Mouse (Mus musculus): Measurements from ENCODE around the gene Galk1. TPM values are rescaled to one million over a fixed set of nuclear protein-coding genes. Genes with fewer than 3 reads are reported as not detected.
"Not testable (repeated sequence)": the region's sequence is repeated elsewhere in the genome, so short reads cannot be mapped to it uniquely, and the experiment has no call there.

Gene Galk1
- polyA plus RNA-seq, 1 experiment from 2014 or later: 65.9 TPM

DNA sequence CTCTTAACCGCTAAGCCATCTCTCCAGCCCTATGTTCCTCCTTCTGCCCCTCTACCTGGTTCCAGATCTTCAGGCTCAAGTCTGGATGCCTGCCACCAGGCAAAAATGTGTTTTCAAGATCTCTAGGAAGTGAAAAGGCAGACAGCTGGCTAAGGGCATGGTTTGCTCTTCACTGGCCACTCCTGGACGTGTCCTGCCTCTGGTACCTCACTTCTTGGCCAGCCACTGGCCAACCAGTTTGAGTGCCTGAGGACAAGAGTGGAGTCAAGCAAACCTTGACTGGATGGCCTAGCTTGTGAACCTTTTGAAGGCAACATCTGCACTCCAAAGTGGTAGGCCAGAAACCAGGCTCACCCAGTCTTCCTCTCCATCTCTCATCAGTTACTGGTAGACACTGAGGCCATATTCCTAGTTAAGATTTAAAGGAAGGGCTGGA is 7.5 kb upstream of the Galk1 start:
- Histone ChIP-seq H3K36me3 (peaks cover 17% of the 10 kb centered on the region), H3K27ac (replicated peaks) (0 out of 2 replicates have a peak overlapping the region, but pooled peaks have one; percentile 33), H3K27me3 (replicated peaks) (no peaks in the 10 kb centered on the region), H3K4me3 (replicated peaks) (no peak overlapping the region), H3K9me3 (replicated peaks) (no peaks in the 10 kb centered on the region), H3K4me1 (peaks cover 15% of the 10 kb centered on the region), H3K4me2 (no peak overlapping the region), H3K9ac (replicated peaks) (no peak overlapping the region)
- WGBS: 83% methylated on average over 2 of the region's 2 CpGs
- ATAC-seq (ENCODE audit: low FRiP score): no peak

DNA sequence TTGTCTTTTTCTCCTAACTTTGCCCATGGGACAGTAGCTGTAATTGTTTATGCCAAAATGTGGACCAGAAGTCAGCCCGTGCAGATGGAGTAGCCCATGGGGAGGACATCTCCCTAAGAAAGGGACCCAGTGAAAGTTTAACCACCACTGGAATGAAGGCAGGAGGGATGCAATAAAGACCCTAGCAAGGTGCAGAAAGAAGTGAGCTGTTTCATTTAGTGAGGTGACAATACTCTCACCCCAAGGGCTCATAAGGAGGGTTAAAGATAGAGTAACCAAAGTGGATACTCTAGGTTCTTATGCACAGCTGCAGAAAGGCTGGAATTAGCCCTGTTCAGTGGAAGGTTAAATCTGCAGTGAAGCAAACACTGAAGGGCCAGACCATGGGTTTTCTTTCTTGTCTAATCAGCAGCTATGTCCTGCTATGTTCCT is 6.9 kb upstream of the Galk1 start:
- Histone ChIP-seq H3K27me3 (replicated peaks) (no peaks in the 10 kb centered on the region), H3K36me3 (peaks cover 17% of the 10 kb centered on the region), H3K27ac (replicated peaks) (no peak overlapping the region), H3K9ac (replicated peaks) (no peak overlapping the region), H3K4me2 (no peak overlapping the region), H3K4me3 (replicated peaks) (no peak overlapping the region), H3K9me3 (replicated peaks) (no peaks in the 10 kb centered on the region), H3K4me1 (peaks cover 15% of the 10 kb centered on the region)
- WGBS: 27% methylated on average over 1 of the region's 1 CpGs
- ATAC-seq (ENCODE audit: low FRiP score): no peak

GRCm38 (mm10) chr11:116018867-116019266 is 6.3 kb upstream of the Galk1 start:
- not testable (repeated sequence) for H3K27me3 ChIP-seq (replicated peaks); H3K9ac ChIP-seq (replicated peaks); H3K27ac ChIP-seq (replicated peaks); H3K4me3 ChIP-seq (replicated peaks); H3K4me2 ChIP-seq; ATAC-seq (ENCODE audit: low FRiP score); H3K9me3 ChIP-seq (replicated peaks)
- Histone ChIP-seq H3K4me1 (peaks cover 15% of the 10 kb centered on the region), H3K36me3 (peaks cover 17% of the 10 kb centered on the region)
- 92% methylated on average over 4 of the region's 4 CpGs for WGBS

DNA sequence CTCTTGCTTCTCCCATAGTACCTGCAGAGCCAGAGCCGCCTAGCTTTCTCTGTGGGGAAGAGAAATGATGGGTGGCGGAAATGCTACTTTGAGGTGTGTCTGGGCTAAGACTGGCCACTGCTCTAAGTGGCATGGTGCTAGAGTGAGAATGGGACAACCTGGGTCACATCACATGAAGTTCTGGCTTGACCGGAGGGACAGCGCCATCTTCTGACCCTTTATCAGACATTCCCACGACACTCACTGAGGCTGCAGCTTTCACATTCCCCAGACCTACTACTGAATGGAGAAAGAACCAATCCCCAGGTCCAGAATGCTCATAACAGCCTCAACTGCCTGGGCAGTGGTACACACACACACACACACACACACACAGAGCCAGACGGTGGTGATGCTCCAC is 5.6 kb upstream of the Galk1 start:
- no peak overlapping the region for H3K9ac ChIP-seq (replicated peaks)
- no peak overlapping the region for H3K4me3 ChIP-seq (replicated peaks)
- ATAC-seq (ENCODE audit: low FRiP score): no peak
- no peak overlapping the region for H3K4me2 ChIP-seq
- no peaks in the 10 kb centered on the region for H3K27me3 ChIP-seq (replicated peaks)
- peaks cover 16% of the 10 kb centered on the region for H3K4me1 ChIP-seq
- H3K36me3 ChIP-seq: peaks cover 17% of the 10 kb centered on the region
- H3K9me3 ChIP-seq (replicated peaks): no peaks in the 10 kb centered on the region
- 28% methylated on average over 6 of the region's 6 CpGs for WGBS
- H3K27ac ChIP-seq (replicated peaks): no peak overlapping the region

DNA sequence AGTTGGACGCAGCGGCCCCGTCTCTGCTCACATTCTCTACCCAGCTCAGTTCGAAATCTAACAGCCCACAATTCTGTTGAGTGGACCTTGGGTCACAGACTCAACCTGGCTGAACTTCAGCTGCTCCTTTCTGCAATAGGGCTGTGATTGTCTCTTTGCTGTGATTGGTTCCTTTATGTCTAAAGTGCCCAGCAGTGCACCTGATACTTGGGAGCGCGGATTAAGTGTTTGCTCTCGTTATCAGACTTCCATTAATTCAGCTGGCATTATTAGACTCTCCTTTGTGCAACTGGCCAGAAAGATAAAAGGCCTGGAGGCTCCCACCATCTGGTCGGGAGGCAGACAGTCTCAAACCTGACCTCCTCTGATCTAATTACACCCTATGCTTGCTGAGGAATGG is 2.3 kb upstream of the Galk1 start:
- Histone ChIP-seq H3K9me3 (replicated peaks) (no peaks in the 10 kb centered on the region), H3K4me3 (replicated peaks) (no peak overlapping the region), H3K9ac (replicated peaks) (0 out of 2 replicates have a peak overlapping the region, but pooled peaks have one; percentile 11), H3K27ac (replicated peaks) (no peak overlapping the region), H3K27me3 (replicated peaks) (no peaks in the 10 kb centered on the region), H3K36me3 (peaks cover under 1% of the 10 kb centered on the region; the same call in 1 of the 2 replicates), H3K4me1 (peaks cover 25% of the 10 kb centered on the region), H3K4me2 (no peak overlapping the region)
- 64% methylated on average over 8 of the region's 8 CpGs for WGBS
- no peak for ATAC-seq (ENCODE audit: low FRiP score)

DNA sequence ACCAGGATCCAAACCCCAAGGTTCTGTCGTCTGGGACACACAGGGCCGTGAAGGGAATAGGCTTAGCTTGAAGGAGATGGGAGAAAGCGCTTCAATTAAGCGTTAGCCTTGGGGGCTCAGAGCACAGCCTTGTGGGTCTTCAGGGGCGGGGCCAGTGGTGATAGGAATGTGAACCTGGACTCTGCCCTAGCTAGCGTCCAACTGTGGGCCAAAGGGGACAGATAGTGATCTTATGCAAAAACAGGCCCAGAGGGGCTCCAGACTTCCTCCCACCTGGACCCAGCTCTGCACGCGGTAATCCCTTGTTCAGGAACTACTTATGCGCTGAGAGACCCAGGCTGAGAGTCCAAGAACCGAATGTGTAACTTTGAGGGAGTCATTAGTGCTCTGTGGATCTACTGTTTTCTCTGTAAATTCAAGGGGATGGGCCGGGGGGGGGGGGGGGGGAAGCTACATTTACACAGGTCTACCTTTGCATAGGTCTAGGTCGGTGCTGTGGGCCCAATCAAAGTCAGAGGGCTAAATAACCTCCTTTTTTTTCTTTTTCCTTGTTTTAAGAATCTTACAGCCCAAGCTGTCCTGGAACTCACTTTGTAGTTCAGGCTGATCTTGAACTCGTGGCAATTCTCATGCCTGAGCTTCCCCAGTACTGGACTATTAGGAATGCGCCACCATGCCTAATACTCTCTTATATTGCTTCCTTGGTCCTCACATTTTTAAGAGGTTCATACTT is 824 bp downstream of the Galk1 start:
- Histone ChIP-seq H3K27me3 (replicated peaks) (no peaks in the 10 kb centered on the region), H3K4me2 (peak overlapping the region; percentile 82), H3K36me3 (peaks cover 13% of the 10 kb centered on the region; the same call in 1 of the 2 replicates), H3K9ac (replicated peaks) (peak overlapping the region; percentile 69), H3K27ac (replicated peaks) (peak overlapping the region; percentile 86), H3K9me3 (replicated peaks) (no peaks in the 10 kb centered on the region), H3K4me1 (peaks cover 25% of the 10 kb centered on the region), H3K4me3 (replicated peaks) (peak overlapping the region; percentile 68)
- 27% methylated on average over 14 of the region's 14 CpGs for WGBS
- ATAC-seq (ENCODE audit: low FRiP score): no peak

GRCm38 (mm10) chr11:116010948-116011347 is 1.6 kb downstream of the Galk1 start:
- H3K9ac ChIP-seq (replicated peaks): no peak overlapping the region
- WGBS: 88% methylated on average over 5 of the region's 5 CpGs
- H3K27me3 ChIP-seq (replicated peaks): no peaks in the 10 kb centered on the region
- H3K4me2 ChIP-seq: no peak overlapping the region
- no peak overlapping the region for H3K4me3 ChIP-seq (replicated peaks)
- H3K27ac ChIP-seq (replicated peaks): 0 out of 2 replicates have a peak overlapping the region, but pooled peaks have one; percentile 86
- no peak for ATAC-seq (ENCODE audit: low FRiP score)
- H3K9me3 ChIP-seq (replicated peaks): no peaks in the 10 kb centered on the region
- peaks cover 25% of the 10 kb centered on the region for H3K4me1 ChIP-seq
- H3K36me3 ChIP-seq: peaks cover 13% of the 10 kb centered on the region; the same call in 1 of the 2 replicates

GRCm38 (mm10) chr11:116010146-116010545 is 2.4 kb downstream of the Galk1 start:
- Histone ChIP-seq H3K36me3 (peaks cover 13% of the 10 kb centered on the region; the same call in 1 of the 2 replicates), H3K4me2 (no peak overlapping the region), H3K4me3 (replicated peaks) (no peak overlapping the region), H3K9ac (replicated peaks) (no peak overlapping the region), H3K27ac (replicated peaks) (no peak overlapping the region), H3K27me3 (replicated peaks) (no peaks in the 10 kb centered on the region), H3K9me3 (replicated peaks) (no peaks in the 10 kb centered on the region), H3K4me1 (peaks cover 30% of the 10 kb centered on the region)
- no peak for ATAC-seq (ENCODE audit: low FRiP score)
- WGBS: 94% methylated on average over 8 of the region's 8 CpGs

- no peak overlapping the region for H3K4me3 ChIP-seq (replicated peaks)
- no peak overlapping the region for H3K27ac ChIP-seq (replicated peaks)
- H3K36me3 ChIP-seq: peaks cover 13% of the 10 kb centered on the region; the same call in 1 of the 2 replicates
- no peak overlapping the region for H3K9ac ChIP-seq (replicated peaks)
- no peak for ATAC-seq (ENCODE audit: low FRiP score)
- H3K4me2 ChIP-seq: no peak overlapping the region
- 95% methylated on average over 11 of the region's 11 CpGs for WGBS
- peaks cover 34% of the 10 kb centered on the region for H3K4me1 ChIP-seq
- no peaks in the 10 kb centered on the region for H3K9me3 ChIP-seq (replicated peaks)
- no peaks in the 10 kb centered on the region for H3K27me3 ChIP-seq (replicated peaks)
These were observed 2.9 kb downstream of the Galk1 start for GRCm38 (mm10) chr11:116009661-116010060.

- 78% methylated on average over 13 of the region's 13 CpGs for WGBS
- Histone ChIP-seq H3K9me3 (replicated peaks) (no peaks in the 10 kb centered on the region), H3K9ac (replicated peaks) (no peak overlapping the region), H3K4me2 (no peak overlapping the region), H3K4me3 (replicated peaks) (no peak overlapping the region), H3K4me1 (peaks cover 37% of the 10 kb centered on the region), H3K27me3 (replicated peaks) (no peaks in the 10 kb centered on the region), H3K36me3 (peaks cover 13% of the 10 kb centered on the region; the same call in 1 of the 2 replicates), H3K27ac (replicated peaks) (no peak overlapping the region)
- no peak for ATAC-seq (ENCODE audit: low FRiP score)
These were observed 3.6 kb downstream of the Galk1 start for GRCm38 (mm10) chr11:116008832-116009375.

DNA sequence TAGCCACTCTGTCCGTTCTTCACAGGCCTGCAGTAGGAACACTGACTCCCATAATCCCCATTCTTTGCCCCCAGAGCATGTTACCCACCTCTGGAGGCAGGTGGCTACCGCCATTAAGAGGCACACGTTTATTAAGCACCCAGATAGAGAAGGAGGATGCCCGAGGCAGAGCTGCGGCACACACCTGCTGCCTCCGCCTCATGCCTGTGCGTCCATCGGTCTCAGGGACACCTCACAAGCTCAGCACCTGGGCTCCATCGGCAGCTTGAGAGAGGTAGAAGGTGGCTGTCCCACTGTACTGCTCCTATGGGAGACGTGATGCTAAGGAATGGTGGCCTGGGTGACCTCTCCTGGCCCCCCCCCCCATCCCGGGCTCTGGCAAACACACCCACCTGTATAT is 4.1 kb downstream of the Galk1 start:
- ATAC-seq (ENCODE audit: low FRiP score): no peak
- Histone ChIP-seq H3K4me3 (replicated peaks) (no peak overlapping the region), H3K4me2 (no peak overlapping the region), H3K27me3 (replicated peaks) (no peaks in the 10 kb centered on the region), H3K27ac (replicated peaks) (no peak overlapping the region), H3K9me3 (replicated peaks) (no peaks in the 10 kb centered on the region), H3K9ac (replicated peaks) (no peak overlapping the region), H3K36me3 (peaks cover 13% of the 10 kb centered on the region; the same call in 1 of the 2 replicates), H3K4me1 (peaks cover 37% of the 10 kb centered on the region)
- WGBS: 88% methylated on average over 11 of the region's 11 CpGs
